Mouse (Mus musculus): ENCODE data around the gene Olfr862. TPM values are rescaled to one million over a fixed set of nuclear protein-coding genes. Genes with fewer than 3 reads are reported as not detected.

Olfr862 gene
- total RNA-seq (2023) = not detected

GRCm38 (mm10) chr9:19887904-19888303 lies at the start of gene Olfr862:
Gene Olfr862 (minus strand): TSS chr9:19888004.

DNA sequence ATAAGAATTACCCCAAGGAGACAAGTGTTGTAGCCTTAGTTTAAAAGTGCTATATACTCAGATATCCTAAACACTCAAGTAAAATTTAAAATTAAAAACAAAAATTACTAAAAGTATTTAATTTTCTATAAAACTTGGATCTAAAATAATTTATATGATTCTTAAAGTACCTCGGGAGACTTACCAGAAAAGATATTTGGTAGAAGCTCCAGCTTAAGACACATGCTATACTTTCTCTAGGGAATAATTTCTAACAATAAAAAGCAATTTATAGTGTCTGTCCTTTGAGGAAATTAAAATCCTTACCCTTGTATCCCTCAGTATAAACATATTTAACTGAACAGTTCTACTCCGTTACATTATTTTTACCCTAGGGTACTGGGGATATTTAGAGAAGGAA lies 28.8 kb upstream of the Olfr862 start, which contains the start of gene Olfr77:
TSS of gene Olfr77 (plus strand) at position 301 of the 400 bp plus-strand sequence.

DNA sequence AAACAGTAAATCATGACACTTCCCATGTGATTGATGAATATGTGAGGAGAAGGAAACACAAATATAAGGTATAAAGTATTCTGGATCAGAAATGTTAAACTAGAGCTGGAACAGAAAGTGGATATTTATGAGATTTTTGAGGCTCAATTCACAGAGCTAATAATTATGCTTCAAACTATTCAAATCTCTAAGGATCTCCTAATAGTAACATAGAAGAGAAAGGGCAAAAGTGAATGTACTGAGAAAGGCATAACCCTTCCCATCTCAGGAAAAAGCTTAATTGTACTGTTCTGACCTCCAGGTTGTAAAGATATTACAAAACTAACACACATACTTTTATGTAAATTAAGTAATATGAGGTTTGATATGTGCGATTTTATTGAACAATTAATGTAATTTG lies 38.2 kb downstream of the Olfr862 start, which contains the start of gene Olfr860:
TSS of gene Olfr860 (minus strand) at position 101 of the 400 bp plus-strand sequence.

Other genes starting within 250 kb of the Olfr862 start
- gene Olfr857, start 178.6 kb downstream of the Olfr862 start, total RNA-seq (2023) = not detected
- not detected for gene Olfr58, start 107.7 kb downstream of the Olfr862 start, total RNA-seq (2023)
- not detected for gene Olfr859, start 83.1 kb downstream of the Olfr862 start, total RNA-seq (2023)
- gene Olfr860, start 38.3 kb downstream of the Olfr862 start, total RNA-seq (2023) = not detected
- gene Olfr77, start 28.9 kb upstream of the Olfr862 start, total RNA-seq (2023) = not detected
- not detected for gene Olfr866, start 140.0 kb upstream of the Olfr862 start, total RNA-seq (2023)
- not detected for gene Olfr867, start 169.6 kb upstream of the Olfr862 start, total RNA-seq (2023)
- not detected for gene Olfr868, start 210.6 kb upstream of the Olfr862 start, total RNA-seq (2023)
- not detected for gene Olfr869, start 241.0 kb upstream of the Olfr862 start, total RNA-seq (2023)

Data from neutrophil, adult 83 days (primary cell).